Mouse (Mus musculus): ENCODE data around the gene Gas8. TPM values are rescaled to one million over a fixed set of nuclear protein-coding genes. Genes with fewer than 3 reads are reported as not detected.
A peak's percentile ranks its signal among the peaks of the same experiment; 100 is the strongest.

Gas8 gene
- polyA plus RNA-seq, 1 experiment from 2014 or later, result 11.3 TPM

DNA sequence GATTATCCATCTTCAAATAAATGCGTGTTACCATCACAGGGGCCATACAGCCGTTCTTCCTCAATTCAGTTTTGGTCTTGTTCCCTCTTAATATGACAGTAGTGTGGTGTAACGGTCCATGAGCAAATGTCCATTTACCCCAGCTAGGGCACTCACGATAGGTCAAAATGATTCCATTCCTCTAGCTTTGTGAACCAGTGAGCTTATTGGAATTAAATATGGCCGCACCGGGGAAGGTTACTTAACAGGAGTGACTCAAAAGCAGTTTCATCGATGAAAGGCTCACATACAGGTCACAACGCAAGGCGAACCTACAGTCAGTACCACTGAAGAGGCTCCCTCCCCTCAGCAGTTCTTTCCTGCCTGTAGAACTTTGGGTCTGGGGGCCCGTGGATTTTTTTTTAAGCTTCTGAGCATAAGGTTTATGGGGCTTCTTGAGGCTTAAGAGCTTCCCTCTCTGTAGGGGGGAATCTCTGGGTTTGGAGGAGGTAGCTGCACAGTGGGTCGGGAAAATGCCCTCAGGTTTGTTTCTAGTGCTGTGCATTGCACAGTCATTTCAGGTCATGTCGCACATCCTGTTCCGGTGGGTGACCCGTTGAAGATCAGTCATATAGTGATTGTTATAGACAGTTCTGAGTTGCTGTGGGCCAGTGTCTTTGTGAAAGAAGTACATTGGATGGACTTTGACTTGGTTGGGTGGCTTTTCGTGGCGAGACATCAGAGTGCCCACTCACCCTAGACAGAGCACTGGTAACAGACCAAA, 40.0 kb upstream of the Gas8 start:
- 35% methylated on average over 16 of the region's 16 CpGs for WGBS
- DNase-seq (ENCODE audit: low spot score) (no peak), ATAC-seq (ENCODE audit: low FRiP score, low TSS enrichment) (peak; percentile 33; the same call in 1 of the 2 replicates)

DNA sequence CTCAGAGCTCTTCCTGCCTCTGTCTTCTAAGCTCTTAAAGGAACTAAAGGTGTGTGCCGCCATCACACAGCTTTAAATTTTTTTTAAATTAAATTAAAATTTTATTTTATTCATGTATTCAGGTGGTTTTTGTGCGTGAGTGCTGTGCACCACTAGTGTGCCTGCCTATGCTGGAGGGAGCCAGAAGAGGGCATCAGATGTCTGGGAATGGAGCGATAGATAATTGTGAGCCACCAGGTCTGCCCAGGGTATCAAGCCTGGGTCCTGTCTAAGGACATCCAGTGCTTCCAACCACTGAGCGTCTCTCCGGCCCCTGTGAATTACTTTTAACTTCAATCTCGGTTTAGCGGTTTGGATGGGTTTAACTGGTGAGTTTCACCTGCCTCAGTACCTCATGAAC, 36.0 kb upstream of the Gas8 start:
- H3K4me3 ChIP-seq (ENCODE audit: low read depth, low read length), result no peak overlapping the region
- peaks cover 22% of the 10 kb centered on the region for H3K36me3 ChIP-seq (ENCODE audit: control insufficient read depth, insufficient read depth, low read length)
- H3K27me3 ChIP-seq (ENCODE audit: control insufficient read depth, insufficient read depth, low read length), result no peaks in the 10 kb centered on the region
- peaks cover 3% of the 10 kb centered on the region; the same call in 1 of the 2 replicates for H3K4me1 ChIP-seq (replicated peaks; ENCODE audit: control insufficient read depth, insufficient read depth)
- DNase-seq (ENCODE audit: low spot score) (no peak), ATAC-seq (ENCODE audit: low FRiP score, low TSS enrichment) (no peak)
- TF ChIP-seq CTCF (IDR thresholded peaks at IDR 0.05; ENCODE audit: low read depth) (peak; percentile 58), EP300 (optimal IDR thresholded peaks at IDR 0.05) (no peak)
- no peak overlapping the region for H3K27ac ChIP-seq (replicated peaks)
- H3K9ac ChIP-seq (ENCODE audit: low read length), result no peak overlapping the region
- 85% methylated on average over 7 of the region's 7 CpGs for WGBS
- H3K9me3 ChIP-seq (ENCODE audit: control insufficient read depth, low read length), result no peaks in the 10 kb centered on the region
- H3K4me2 ChIP-seq (replicated peaks; ENCODE audit: low read depth), result no peak overlapping the region

More for the DNA sequence above, 40.0 kb upstream of the Gas8 start:
- TF ChIP-seq CTCF (IDR thresholded peaks at IDR 0.05; ENCODE audit: low read depth), result no peak
- no peak for TF ChIP-seq EP300 (optimal IDR thresholded peaks at IDR 0.05)
- H3K27ac ChIP-seq (replicated peaks), result peak overlapping the region; percentile 89
- peaks cover 5% of the 10 kb centered on the region; the same call in 1 of the 2 replicates for H3K4me1 ChIP-seq (replicated peaks; ENCODE audit: control insufficient read depth, insufficient read depth)
- H3K4me2 ChIP-seq (replicated peaks; ENCODE audit: low read depth), result peak overlapping the region; percentile 81
- H3K4me3 ChIP-seq (ENCODE audit: low read depth, low read length), result peak overlapping the region; percentile 89
- H3K36me3 ChIP-seq (ENCODE audit: control insufficient read depth, insufficient read depth, low read length), result no peaks in the 10 kb centered on the region
- H3K9me3 ChIP-seq (ENCODE audit: control insufficient read depth, low read length), result no peaks in the 10 kb centered on the region
- no peaks in the 10 kb centered on the region for H3K27me3 ChIP-seq (ENCODE audit: control insufficient read depth, insufficient read depth, low read length)
- H3K9ac ChIP-seq (ENCODE audit: low read length), result peak overlapping the region; percentile 82

DNA sequence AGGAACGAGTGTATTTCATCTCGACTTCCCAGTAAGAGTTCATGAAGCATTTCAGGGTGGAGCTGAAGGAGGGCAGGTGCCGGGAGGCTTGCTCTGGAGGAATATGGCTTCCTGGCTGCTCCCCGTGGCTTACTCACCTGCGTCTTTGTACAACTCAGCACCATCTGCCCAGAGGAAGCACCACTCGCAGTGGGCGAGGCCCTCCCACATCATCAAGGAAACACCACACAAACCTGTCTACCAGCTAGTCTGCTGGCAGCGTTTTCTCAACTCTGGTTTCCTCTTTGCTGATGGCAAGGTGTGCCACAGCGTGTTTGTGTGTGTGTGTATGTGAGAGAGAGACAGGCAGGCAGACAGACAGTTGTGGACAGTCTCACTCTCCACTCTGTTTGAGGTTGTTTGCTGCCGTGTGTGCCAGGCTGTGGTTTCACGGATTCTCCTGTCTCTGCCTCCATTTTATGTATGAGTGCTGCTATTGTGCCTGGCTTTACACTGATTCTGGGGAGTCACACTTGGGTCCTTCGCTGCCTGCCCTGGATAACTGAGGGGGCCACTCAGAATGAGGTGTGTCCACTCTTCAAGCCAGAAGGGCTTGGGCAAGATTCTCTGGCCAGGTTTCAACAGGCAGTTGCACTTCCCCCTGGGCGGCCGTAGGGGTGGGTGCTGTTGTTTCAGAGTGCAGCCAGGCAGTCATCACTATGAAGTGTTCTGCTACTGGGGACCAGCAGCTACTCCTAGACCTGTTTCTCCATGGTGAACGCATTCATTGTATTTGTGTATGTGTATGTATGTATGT, 27.2 kb upstream of the Gas8 start:
- Histone ChIP-seq H3K27me3 (ENCODE audit: control insufficient read depth, insufficient read depth, low read length) (no peaks in the 10 kb centered on the region), H3K4me2 (replicated peaks; ENCODE audit: low read depth) (no peak overlapping the region), H3K4me1 (replicated peaks; ENCODE audit: control insufficient read depth, insufficient read depth) (no peaks in the 10 kb centered on the region), H3K9ac (ENCODE audit: low read length) (no peak overlapping the region), H3K4me3 (ENCODE audit: low read depth, low read length) (no peak overlapping the region), H3K27ac (replicated peaks) (0 out of 2 replicates have a peak overlapping the region, but pooled peaks have one; percentile 13), H3K9me3 (ENCODE audit: control insufficient read depth, low read length) (no peaks in the 10 kb centered on the region), H3K36me3 (ENCODE audit: control insufficient read depth, insufficient read depth, low read length) (peaks cover 60% of the 10 kb centered on the region)
- ATAC-seq (ENCODE audit: low FRiP score, low TSS enrichment) (peak; percentile 59), DNase-seq (ENCODE audit: low spot score) (no peak)
- WGBS, result 85% methylated on average over 15 of the region's 15 CpGs
- no peak for TF ChIP-seq CTCF (IDR thresholded peaks at IDR 0.05; ENCODE audit: low read depth)
- no peak for TF ChIP-seq EP300 (optimal IDR thresholded peaks at IDR 0.05)

DNA sequence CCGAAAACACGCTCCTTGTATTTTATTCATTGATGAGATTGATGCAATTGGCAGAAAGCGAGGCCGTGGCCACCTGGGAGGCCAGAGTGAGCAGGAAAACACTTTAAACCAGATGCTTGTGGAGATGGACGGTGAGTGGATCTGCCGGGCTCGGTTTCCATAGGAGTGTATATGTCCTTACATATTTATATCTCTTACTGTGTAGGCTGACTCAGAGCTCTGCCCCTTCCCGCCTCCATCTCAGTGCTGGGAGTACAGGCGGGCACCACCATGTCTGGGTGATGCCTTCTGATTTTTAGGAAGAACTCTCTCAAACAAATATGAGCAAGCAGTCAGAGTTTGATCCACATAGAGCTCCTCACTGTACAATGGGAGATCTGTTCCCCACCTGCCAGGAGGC, 25.7 kb upstream of the Gas8 start:
- Histone ChIP-seq H3K4me2 (replicated peaks; ENCODE audit: low read depth) (no peak overlapping the region), H3K4me3 (ENCODE audit: low read depth, low read length) (no peak overlapping the region), H3K27ac (replicated peaks) (no peak overlapping the region), H3K36me3 (ENCODE audit: control insufficient read depth, insufficient read depth, low read length) (peaks cover 50% of the 10 kb centered on the region), H3K27me3 (ENCODE audit: control insufficient read depth, insufficient read depth, low read length) (no peaks in the 10 kb centered on the region), H3K9me3 (ENCODE audit: control insufficient read depth, low read length) (no peaks in the 10 kb centered on the region), H3K9ac (ENCODE audit: low read length) (no peak overlapping the region), H3K4me1 (replicated peaks; ENCODE audit: control insufficient read depth, insufficient read depth) (no peaks in the 10 kb centered on the region)
- ATAC-seq (ENCODE audit: low FRiP score, low TSS enrichment), result no peak
- TF ChIP-seq EP300 (optimal IDR thresholded peaks at IDR 0.05) (no peak), CTCF (IDR thresholded peaks at IDR 0.05; ENCODE audit: low read depth) (no peak)
- 97% methylated on average over 9 of the region's 9 CpGs for WGBS
- no peak for DNase-seq (ENCODE audit: low spot score)

DNA sequence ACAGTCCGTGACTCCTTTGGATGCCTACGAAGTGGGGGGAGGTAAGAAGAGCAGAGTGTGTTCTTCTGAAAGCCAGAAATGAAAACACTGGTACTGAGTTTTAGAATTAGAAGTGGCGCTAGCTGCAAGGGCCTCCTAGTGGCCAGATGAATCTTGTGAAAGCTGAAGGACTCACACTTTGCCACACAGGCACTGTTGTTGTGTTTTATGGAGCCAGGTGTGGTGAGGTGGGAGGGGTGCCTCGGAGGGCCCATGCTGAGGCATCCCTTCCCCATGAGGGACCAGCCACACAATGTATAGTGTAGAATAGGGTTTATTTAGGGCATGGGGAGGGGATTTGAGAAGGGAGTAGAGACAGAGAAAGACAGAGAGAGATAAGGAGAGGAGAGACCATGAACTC, 20.9 kb upstream of the Gas8 start:
- no peak overlapping the region for H3K4me3 ChIP-seq (ENCODE audit: low read depth, low read length)
- no peak overlapping the region for H3K9ac ChIP-seq (ENCODE audit: low read length)
- H3K27ac ChIP-seq (replicated peaks), result no peak overlapping the region
- H3K4me2 ChIP-seq (replicated peaks; ENCODE audit: low read depth), result no peak overlapping the region
- H3K4me1 ChIP-seq (replicated peaks; ENCODE audit: control insufficient read depth, insufficient read depth), result no peaks in the 10 kb centered on the region
- whole genome bisulfite sequencing, result 80% methylated on average over 4 of the region's 4 CpGs
- H3K9me3 ChIP-seq (ENCODE audit: control insufficient read depth, low read length), result no peaks in the 10 kb centered on the region
- TF ChIP-seq EP300 (optimal IDR thresholded peaks at IDR 0.05) (no peak), CTCF (IDR thresholded peaks at IDR 0.05; ENCODE audit: low read depth) (peak; percentile 36)
- DNase-seq (ENCODE audit: low spot score) (no peak), ATAC-seq (ENCODE audit: low FRiP score, low TSS enrichment) (no peak)
- H3K27me3 ChIP-seq (ENCODE audit: control insufficient read depth, insufficient read depth, low read length), result no peaks in the 10 kb centered on the region
- H3K36me3 ChIP-seq (ENCODE audit: control insufficient read depth, insufficient read depth, low read length), result peaks cover 49% of the 10 kb centered on the region
